Mouse (Mus musculus) testis, postnatal 14 days (tissue): Measurements from ENCODE around the gene Ccdc42.
A peak's percentile ranks its signal among the peaks of the same experiment; 100 is the strongest.

Source experiments
- DNase-seq: peaks from one replicate; pipeline ENCODE4 v3.0.0; 2021; ENCODE audit warnings: low spot score

The Ccdc42 gene

GRCm38 (mm10) chr11:68586721-68587120 is at the start of gene Ccdc42:
Gene Ccdc42, plus strand, starts transcription at chr11:68587021.
- no peak for DNase-seq

DNA sequence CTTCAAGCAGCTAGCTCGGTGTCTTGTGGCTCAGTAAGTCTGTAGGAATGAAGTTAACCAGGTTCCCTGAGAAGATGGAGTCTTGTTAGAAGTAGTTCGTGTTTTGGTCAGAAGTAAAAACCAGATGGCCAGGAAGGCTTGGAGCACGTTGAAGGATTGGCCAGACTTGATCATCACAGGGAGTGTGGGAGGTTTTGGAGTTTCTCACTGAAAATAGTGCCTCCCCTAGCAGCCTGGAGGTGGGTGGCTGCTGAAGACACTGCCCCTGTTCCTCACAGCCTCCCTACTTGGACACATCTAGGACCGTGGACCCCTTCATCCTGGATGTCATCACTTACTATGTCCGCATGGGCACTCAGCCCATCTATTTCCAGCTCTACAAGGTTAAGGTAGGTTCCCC is 47.2 kb upstream of the Ccdc42 start:
- no peak for DNase-seq

- no peak for DNase-seq
Measured at GRCm38 (mm10) chr11:68544554-68544953, 42.3 kb upstream of the Ccdc42 start.

DNA sequence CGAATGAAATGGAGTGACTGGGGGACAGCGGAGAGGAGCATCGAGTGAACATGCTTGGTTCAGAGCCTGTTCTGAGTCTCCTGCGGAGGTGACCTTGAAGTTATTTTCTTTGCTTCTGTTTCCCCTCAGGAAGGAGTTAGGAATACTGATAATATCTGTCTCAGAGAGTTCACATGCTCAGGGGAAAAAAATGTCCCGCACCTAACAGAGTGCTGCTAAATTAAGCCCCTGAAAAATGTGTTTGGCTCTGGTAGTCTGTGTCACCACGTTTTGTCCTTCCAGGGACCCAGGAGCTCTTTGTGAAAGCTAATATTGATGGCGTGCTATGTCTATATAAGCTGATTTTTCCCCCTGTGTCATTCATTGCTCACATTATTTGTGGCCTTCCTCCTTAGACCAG is 41.6 kb upstream of the Ccdc42 start:
- DNase-seq, result no peak

DNA sequence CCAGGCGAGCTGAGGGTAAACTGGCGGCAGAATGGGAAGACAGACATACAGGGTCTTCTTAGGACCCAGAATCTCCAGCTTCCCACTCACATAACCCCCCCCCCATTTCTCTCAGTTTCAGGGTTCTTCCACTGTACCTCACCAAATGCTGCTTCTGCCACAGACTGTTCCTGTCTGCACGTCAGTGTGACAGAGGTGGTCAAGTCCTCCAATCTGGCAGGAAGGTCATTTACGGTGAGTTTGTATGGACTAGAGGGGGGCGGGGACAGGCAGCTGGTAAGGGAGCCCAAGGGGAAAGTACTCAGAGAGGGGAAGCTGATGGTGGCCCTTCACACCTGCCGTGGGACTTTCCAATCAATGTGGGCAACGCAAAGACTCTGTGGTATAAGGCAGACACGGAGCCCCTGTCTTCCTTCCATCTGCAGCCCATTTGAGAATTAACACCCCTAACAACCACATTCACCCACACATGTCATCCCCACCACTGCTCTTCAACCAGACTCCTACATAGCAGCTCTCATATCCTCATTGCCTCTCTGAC is 41.1 kb upstream of the Ccdc42 start:
- DNase-seq, result no peak

DNA sequence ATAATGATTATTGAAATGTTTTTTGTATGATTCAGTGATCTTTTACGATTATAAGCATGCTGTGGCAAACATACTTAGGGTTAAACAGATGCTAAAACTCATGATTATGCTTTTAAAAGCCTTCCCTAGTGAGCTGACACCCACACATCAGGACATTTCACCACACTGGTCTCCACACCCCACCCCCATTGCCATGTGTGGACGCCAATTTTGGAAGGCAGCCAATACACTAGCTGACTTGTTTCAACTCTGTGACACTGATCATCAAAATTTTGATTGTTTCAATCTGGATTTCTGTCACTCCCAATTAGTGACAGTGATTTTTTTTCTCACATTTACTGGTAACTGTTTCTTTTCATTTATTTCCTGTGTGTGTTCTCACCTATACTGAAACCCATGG is 39.3 kb upstream of the Ccdc42 start:
- no peak for DNase-seq

DNA sequence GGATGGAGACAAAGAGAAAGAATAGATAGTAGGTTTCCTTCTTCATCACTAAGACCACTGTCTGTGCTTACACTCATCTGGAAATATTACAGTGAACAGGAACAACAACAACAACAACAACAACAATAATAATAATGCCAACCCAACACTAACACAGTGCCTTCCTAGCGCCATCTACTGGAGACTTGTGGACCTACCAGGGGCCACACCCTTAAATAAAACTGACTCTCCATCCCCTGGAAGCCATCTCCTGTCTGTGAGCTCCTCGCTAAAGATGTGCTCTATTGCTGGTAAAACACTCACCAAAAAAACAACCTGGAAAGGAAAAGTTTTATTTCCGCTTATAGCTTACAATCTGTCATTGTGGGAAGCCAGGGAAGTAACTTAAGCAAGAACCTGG is 37.2 kb upstream of the Ccdc42 start:
- no peak for DNase-seq

GRCm38 (mm10) chr11:68550358-68550757 is 36.5 kb upstream of the Ccdc42 start:
- no peak for DNase-seq

- DNase-seq, result no peak
Measured at GRCm38 (mm10) chr11:68553981-68554471, 32.8 kb upstream of the Ccdc42 start.

DNA sequence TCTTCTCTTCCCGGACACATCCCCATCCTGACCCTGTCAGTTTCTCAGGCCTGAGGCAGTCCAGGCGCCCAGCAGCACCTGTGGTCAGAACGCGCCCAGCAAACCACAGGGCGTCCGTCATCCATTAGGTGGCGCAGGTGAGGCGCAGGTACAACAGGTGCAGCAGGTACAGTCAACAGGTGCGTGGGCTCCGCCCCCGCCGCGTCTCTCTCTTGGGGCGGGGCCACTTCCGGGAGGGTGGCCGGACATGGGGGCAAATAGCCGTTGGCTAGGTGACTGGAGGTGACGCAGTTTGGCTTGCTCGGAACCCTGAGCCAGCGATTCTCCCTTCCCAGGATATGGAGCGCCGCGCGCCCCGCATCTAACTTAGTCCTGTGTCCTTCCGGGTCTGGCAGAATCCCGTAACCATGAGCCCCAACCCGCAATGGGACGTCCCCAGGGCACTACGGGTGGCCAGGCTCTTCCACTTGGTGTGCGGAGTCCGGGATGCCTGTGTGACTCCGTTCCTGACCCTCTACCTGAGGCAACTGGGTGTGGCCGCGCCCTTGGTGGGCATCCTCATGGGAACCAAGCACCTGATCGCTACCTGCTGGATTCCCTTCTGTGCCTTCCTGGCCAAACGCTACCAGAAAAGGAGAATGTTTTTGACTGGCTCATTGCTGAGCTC is 30.8 kb upstream of the Ccdc42 start, which contains the start of gene Mfsd6l:
TSS of gene Mfsd6l (plus strand) at position 269 of the 667 bp plus-strand sequence.
- peak; percentile 41 for DNase-seq

DNA sequence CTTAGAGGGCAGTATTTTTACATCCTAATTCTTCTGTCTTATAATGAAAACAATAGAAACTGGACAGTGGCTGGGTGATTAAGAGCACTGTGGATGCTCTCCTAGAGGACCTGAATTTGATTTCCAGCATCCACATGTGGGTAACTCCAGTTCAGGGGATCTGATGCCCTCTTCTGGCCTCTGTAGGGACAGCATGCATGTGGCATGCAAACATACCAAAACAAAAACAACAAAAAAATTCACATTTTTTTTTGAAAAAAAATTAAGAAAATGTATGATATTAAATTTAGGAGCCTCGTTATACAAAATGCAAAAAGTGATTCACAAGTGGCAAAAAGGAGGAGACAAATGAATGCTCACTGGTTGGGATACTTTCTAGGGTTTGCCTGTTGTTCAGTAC is 27.3 kb upstream of the Ccdc42 start:
- no peak for DNase-seq

DNA sequence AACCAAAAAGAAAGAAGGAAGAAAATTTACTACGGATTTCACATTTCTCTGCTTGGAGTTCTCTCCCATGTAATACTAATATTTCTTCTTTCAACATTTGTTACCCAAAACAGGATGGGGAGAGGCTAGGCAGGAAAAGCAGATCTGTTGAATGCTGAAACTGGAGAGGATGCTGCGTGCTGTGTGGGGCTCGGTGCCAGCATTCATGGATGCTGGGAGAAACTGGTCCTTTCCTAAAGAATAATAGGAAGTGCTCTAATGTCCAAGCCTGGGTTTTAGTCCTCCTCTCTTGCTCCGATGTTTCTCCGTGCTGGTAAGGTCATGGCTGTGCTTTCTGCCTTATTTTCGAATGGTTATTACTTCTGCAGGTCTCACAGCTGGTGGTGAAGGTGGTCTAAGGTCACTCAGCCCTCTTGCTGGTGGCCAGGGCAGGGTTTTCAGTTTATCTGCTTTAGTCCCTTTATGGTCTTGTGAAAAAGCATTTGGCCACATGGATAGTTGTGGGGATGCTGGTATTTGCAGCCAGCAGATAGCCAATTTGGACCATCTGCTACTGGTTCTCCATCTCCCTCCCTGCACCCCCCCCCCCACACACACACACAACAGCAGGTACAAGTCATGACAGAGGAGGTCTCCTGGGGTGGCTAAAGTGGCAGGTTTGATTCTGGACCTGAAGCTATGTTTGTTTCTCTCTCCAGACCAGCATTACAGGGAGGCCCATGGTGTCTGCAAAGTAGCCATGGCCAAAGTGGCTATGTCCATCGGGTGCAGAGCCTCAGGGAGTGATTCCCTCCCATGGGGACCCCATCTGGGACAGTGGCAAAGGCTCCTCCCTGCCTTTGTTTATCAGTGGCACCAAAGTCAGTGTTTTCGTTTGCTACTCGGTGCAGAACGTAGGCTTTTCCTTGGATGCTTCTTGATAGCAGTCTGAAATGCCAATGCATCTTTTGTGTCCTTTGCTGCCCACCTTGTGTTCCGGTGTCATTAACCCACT is 24.6 kb upstream of the Ccdc42 start:
- no peak for DNase-seq

DNA sequence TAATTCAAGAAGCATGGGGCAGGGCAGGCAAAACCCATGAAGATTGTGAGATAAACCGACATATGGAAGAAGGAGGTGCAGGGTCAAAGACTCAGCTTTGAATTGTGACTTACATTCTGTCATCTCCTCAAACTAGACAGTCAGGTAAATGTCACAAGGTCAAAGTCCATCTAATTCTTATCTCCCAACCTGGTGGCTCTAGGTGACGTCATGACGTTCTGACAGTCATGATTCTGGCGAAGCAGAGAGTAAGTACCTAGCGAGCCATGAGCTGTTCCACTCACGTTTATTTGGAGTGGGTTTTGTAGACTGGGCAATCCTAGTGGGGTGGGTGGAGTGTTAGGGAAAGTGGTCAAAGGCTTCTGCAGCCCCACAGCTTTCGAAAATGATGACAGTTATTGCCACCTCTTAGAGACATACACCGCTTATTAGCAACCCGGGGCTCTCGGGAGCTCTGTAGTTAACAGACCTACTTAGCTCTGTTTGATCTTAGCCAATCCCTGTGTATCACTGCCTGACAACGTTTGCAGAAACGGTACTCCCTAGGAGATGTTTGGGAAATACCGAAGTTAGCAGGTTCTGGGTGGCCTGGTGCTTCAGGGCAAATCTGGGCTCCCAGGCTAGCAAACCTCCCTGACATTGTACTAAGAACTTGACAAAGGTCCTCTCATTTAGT is 22.3 kb upstream of the Ccdc42 start:
- DNase-seq, result no peak

DNA sequence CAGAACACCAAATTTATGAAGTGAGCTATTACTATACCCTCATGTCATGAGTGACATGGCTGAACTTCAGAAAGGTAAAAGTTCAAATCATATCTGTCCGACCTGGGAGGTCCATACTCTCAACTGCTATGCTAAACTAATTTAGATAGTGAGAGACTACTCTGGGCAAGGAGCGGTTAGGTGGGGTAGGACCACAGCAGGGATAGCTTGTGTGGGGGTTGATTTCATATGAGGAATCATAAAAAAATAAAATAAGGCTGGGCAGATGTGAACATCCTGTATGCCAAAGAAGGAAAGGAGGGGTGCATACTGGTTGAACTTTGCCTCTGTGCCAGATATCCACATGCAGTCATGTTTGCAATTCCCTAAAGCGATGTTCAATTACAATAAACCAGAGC is 21.8 kb upstream of the Ccdc42 start:
- DNase-seq, result no peak

GRCm38 (mm10) chr11:68566447-68567059 is 20.3 kb upstream of the Ccdc42 start:
- peak; percentile 56 for DNase-seq

- no peak for DNase-seq
Measured at GRCm38 (mm10) chr11:68570861-68571260, 16.0 kb upstream of the Ccdc42 start.

DNA sequence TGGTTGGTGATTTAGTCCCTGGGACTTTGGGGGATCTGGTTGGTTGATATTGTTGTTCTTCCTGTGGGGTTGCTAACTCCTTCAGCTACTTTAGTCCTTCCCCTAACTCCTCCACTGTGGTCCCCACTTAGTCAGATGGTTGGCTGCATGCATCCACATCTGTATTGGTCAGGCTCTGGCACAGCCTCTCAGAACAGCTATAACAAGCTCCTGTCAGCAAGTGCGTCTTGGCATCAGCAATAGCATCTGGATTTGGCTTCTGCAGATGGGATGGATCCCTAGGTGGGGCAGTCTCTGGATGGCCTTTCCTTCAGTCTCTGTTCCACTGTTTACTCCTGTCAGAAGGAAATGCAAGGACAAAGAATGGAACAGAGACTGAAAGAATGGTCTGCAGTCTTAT is 9.7 kb upstream of the Ccdc42 start:
- DNase-seq, result no peak

DNA sequence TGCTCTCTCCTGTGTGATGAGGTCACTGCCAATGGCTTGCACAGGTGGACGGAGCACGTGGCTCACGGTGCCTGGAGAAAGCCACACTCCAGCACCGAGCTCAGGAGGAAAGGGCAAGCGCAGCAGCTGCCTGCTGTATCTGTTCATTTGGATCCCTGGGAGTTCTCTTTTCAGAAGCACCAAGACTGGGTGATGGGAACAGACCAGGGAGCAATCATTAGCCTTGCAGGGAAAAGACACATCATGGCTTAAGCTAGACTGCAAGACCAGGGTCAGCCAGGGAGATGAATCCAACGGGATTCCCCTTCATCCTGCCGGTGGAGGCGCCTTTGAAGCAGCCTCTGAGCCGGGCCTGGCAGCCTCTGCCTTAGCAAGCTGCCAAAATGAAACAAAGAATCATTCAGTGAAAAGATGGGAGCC is 7.3 kb upstream of the Ccdc42 start:
- DNase-seq, result peak; percentile 85

DNA sequence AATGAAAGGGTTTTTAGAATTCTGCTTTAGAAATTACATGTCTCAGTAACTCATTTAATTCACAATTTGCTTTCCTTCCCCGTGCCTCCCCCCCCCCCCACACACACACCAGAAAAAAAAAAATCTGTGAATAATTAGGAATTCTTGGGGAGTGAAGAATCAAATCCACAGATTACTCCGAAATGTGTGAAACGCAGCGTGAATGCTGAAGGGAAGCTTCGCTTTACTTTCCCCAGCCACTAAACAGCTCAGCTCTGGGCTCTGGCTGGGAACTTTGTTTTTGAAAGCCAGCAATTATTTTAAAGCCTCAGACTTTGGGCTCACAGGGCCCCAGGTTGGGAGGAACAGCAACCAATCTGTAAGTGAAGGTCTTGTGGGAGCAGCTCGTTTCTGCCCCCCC is 6.3 kb upstream of the Ccdc42 start:
- no peak for DNase-seq

DNA sequence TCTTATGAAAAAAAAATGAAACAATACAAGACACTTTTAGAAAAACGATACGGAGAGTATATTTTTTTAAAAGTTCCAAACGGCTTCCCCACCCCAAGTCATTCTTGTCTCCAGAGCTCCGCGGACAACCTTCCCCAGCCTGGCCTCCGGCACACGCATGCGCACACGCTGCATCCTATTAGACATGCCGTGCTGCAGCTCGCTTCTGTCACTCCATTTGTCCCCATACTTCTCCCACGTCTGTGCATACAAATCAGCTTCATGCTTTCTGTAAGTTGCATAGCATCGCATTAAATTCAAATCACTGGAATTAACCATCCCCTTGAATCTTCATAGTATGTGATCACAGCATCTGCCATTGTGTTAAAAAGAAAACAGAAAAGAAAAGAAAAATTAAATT is 3.6 kb upstream of the Ccdc42 start:
- no peak for DNase-seq

- DNase-seq, result no peak
Measured at GRCm38 (mm10) chr11:68583906-68584480, 2.8 kb upstream of the Ccdc42 start.
